Mouse (Mus musculus): ENCODE measurements around the gene Chst3. TPM values are rescaled to one million over a fixed set of nuclear protein-coding genes. Genes with fewer than 3 reads are reported as not detected.
"Not testable (repeated sequence)": the region's sequence is repeated elsewhere in the genome, so short reads cannot be mapped to it uniquely, and the experiment has no call there.

Chst3 gene
- total RNA-seq (2022) = under 1 TPM; 0.22 to 0.45 (median 0.32) TPM

GRCm38 (mm10) chr10:60218591-60219499 lies at the start of gene Chst3:
Gene Chst3 (minus strand): TSS chr10:60219260.
- no peak for DNase-seq (ENCODE audit: low spot score in 2 of 2)

GRCm38 (mm10) chr10:60268738-60269137 lies 49.7 kb upstream of the Chst3 start:
- DNase-seq (ENCODE audit: low spot score in 2 of 2) = no peak

GRCm38 (mm10) chr10:60266842-60267401 lies 47.9 kb upstream of the Chst3 start:
- peak; percentile 40 to 51 for DNase-seq (ENCODE audit: low spot score in 2 of 2)

- DNase-seq (ENCODE audit: low spot score in 2 of 2) = peak in 1 of 2 experiments; percentile 44
These were observed 46.2 kb upstream of the Chst3 start for GRCm38 (mm10) chr10:60265252-60265651.

- DNase-seq (ENCODE audit: low spot score in 2 of 2) = no peak
These were observed 44.3 kb upstream of the Chst3 start for GRCm38 (mm10) chr10:60263351-60263750.

- DNase-seq (ENCODE audit: low spot score in 2 of 2) = peak; percentile 62 to 63
These were observed 43.3 kb upstream of the Chst3 start for GRCm38 (mm10) chr10:60262386-60262785.

GRCm38 (mm10) chr10:60261530-60261929 lies 42.5 kb upstream of the Chst3 start:
- DNase-seq (ENCODE audit: low spot score in 2 of 2) = no peak

GRCm38 (mm10) chr10:60260557-60261294 lies 41.7 kb upstream of the Chst3 start:
- DNase-seq (ENCODE audit: low spot score in 2 of 2) = no peak

GRCm38 (mm10) chr10:60257261-60257825 lies 38.3 kb upstream of the Chst3 start:
- no peak for DNase-seq (ENCODE audit: low spot score in 2 of 2)

GRCm38 (mm10) chr10:60256088-60256487 lies 37.0 kb upstream of the Chst3 start:
- DNase-seq (ENCODE audit: low spot score in 2 of 2) = no peak

GRCm38 (mm10) chr10:60252606-60253005 lies 33.5 kb upstream of the Chst3 start:
- DNase-seq (ENCODE audit: low spot score in 2 of 2) = no peak

- no peak for DNase-seq (ENCODE audit: low spot score in 2 of 2)
These were observed 33.1 kb upstream of the Chst3 start for GRCm38 (mm10) chr10:60252187-60252586.

- DNase-seq (ENCODE audit: low spot score in 2 of 2) = no peak
These were observed 31.4 kb upstream of the Chst3 start for GRCm38 (mm10) chr10:60250426-60250965.

GRCm38 (mm10) chr10:60248345-60248744 lies 29.3 kb upstream of the Chst3 start:
- not testable (repeated sequence) for DNase-seq (ENCODE audit: low spot score in 2 of 2)

GRCm38 (mm10) chr10:60246519-60246918 lies 27.5 kb upstream of the Chst3 start:
- peak; percentile 24 to 37 for DNase-seq (ENCODE audit: low spot score in 2 of 2)

- DNase-seq (ENCODE audit: low spot score in 2 of 2) = no peak
These were observed 26.6 kb upstream of the Chst3 start for GRCm38 (mm10) chr10:60245635-60246034.

- DNase-seq (ENCODE audit: low spot score in 2 of 2) = peak; percentile 83 to 84
These were observed 26.0 kb upstream of the Chst3 start for GRCm38 (mm10) chr10:60245041-60245440.

GRCm38 (mm10) chr10:60243941-60244340 lies 24.9 kb upstream of the Chst3 start:
- DNase-seq (ENCODE audit: low spot score in 2 of 2) = no peak

- DNase-seq (ENCODE audit: low spot score in 2 of 2) = no peak
These were observed 21.4 kb upstream of the Chst3 start for GRCm38 (mm10) chr10:60240416-60240815.

- DNase-seq (ENCODE audit: low spot score in 2 of 2) = peak; percentile 59 to 66
These were observed 18.6 kb upstream of the Chst3 start for GRCm38 (mm10) chr10:60237475-60238154.

- not testable (repeated sequence) for DNase-seq (ENCODE audit: low spot score in 2 of 2)
These were observed 16.8 kb upstream of the Chst3 start for GRCm38 (mm10) chr10:60235876-60236275.

Data from gastrocnemius, adult 8-10 months (tissue).